Mouse (Mus musculus): Measurements from ENCODE around the gene Ccdc38.

GRCm38 (mm10) chr10:93543176-93543575, 2.7 kb downstream of the Ccdc38 start:
- no peak for TF ChIP-seq CTCF (IDR thresholded peaks at IDR 0.05; ENCODE audit: low read depth, low read length)
- TF ChIP-seq POLR2A (IDR thresholded peaks at IDR 0.05; ENCODE audit: insufficient read depth, low read length): no peak
- TF ChIP-seq EP300 (IDR thresholded peaks at IDR 0.05; ENCODE audit: insufficient read depth, low read depth, low read length): no peak

Data from ES-Bruce4 (cell line).